Mouse (Mus musculus): ENCODE data around the gene Tubb4b.

GRCm38 (mm10) chr2:25262291-25262767 lies 37.8 kb upstream of the Tubb4b start, which contains the start of gene Tprn:
- TF ChIP-seq POLR2A (IDR thresholded peaks at IDR 0.05; ENCODE audit: insufficient read length, low read depth) (peak; percentile 65), E2F4 (IDR thresholded peaks at IDR 0.05; ENCODE audit: insufficient read depth) (no peak), MAX (IDR thresholded peaks at IDR 0.05; ENCODE audit: low read depth) (no peak), TCF3 (IDR thresholded peaks at IDR 0.05; ENCODE audit: insufficient read length, low read depth) (no peak), SRF (IDR thresholded peaks at IDR 0.05; ENCODE audit: control insufficient read depth, insufficient read length, low read depth) (peak; percentile 25), USF1 (IDR thresholded peaks at IDR 0.05; ENCODE audit: low read depth) (no peak), TCF12 (IDR thresholded peaks at IDR 0.05; ENCODE audit: insufficient read depth, poor library complexity, severe bottlenecking) (no peak)

Data from myocyte (in vitro differentiated cells).